Mouse (Mus musculus) limb, embryonic 14.5 days (tissue): Measurements from ENCODE around the gene Lpcat3. TPM values are rescaled to one million over a fixed set of nuclear protein-coding genes. Genes with fewer than 3 reads are reported as not detected.
A peak's percentile ranks its signal among the peaks of the same experiment; 100 is the strongest.

Experiments
- ATAC-seq: fragments of 200-750 bp; cut with Nextera tagmentation; 2 replicates; pipeline ENCODE4 v1.8.0; 2017; ENCODE audit warnings: low read depth, moderate number of reproducible peaks, moderate TSS enrichment; ENCODE audit not compliant: low FRiP score
- DNase-seq: peaks from one replicate; pipeline ENCODE4 v3.0.0-alpha.2; 2015; ENCODE audit warnings: low spot score
- H3K27ac ChIP-seq: fragments of 300-500 bp; sonication (generic); replicated peaks from 2 replicates; pipeline ENCODE4 v1.5.1; 2014; ENCODE audit warnings: low read depth, mild to moderate bottlenecking, low read length, moderate library complexity, mixed read lengths
- H3K27me3 ChIP-seq: fragments of 300-500 bp; sonication (generic); 2 replicates; pipeline ENCODE4 v1.6.1; 2014; ENCODE audit warnings: low read length, mixed read lengths; ENCODE audit not compliant: control insufficient read depth, insufficient read depth
- H3K36me3 ChIP-seq: fragments of 300-500 bp; sonication (generic); 2 replicates; pipeline ENCODE4 v1.6.1; 2014; ENCODE audit warnings: mild to moderate bottlenecking, low read length, moderate library complexity, mixed read lengths; ENCODE audit not compliant: control insufficient read depth, insufficient read depth
- H3K4me1 ChIP-seq: fragments of 300-500 bp; sonication (generic); 2 replicates; pipeline ENCODE4 v1.6.1; 2014; ENCODE audit warnings: antibody characterized with exemption, low read length, mixed read lengths; ENCODE audit not compliant: control insufficient read depth, insufficient read depth
- H3K4me2 ChIP-seq: fragments of 300-500 bp; sonication (generic); replicated peaks from 2 replicates; pipeline ENCODE4 v1.6.1; 2014; ENCODE audit warnings: low read depth, mild to moderate bottlenecking, low read length, moderate library complexity; ENCODE audit not compliant: severe bottlenecking
- H3K4me3 ChIP-seq: fragments of 300-500 bp; sonication (generic); replicated peaks from 2 replicates; pipeline ENCODE4 v1.5.1; 2014; ENCODE audit warnings: low read length
- H3K9ac ChIP-seq: fragments of 300-500 bp; sonication (generic); 2 replicates; pipeline ENCODE4 v1.6.1; 2014; ENCODE audit warnings: mild to moderate bottlenecking, low read depth, low read length, moderate library complexity; ENCODE audit not compliant: severe bottlenecking
- H3K9me3 ChIP-seq: fragments of 300-500 bp; sonication (generic); 2 replicates; pipeline ENCODE4 v1.6.1; 2016; ENCODE audit warnings: low read length; ENCODE audit not compliant: control insufficient read depth
- POLR2A ChIP-seq: fragments of 200-500 bp; IDR thresholded peaks from 2 replicates; pipeline ENCODE4 v1.8.0; 2012; ENCODE audit warnings: inconsistent platforms, mild to moderate bottlenecking, moderate library complexity, borderline replicate concordance; ENCODE audit not compliant: insufficient read depth, insufficient read length; ENCODE audit errors: extremely low read depth
- WGBS: fragments of 180-500 bp; shearing (Covaris S2); extraction: QIAGEN DNeasy Blood & Tissue Kit; methylation state at CpG from one replicate; pipeline ENCODE4 v1.1.7; 2014; 5-methylcytosine and 5-hydroxymethylcytosine counted together
- polyA plus RNA-seq, 2 experiments: library from polyadenylated mRNA; depleted of rRNA in 1 of 2; stranded (reverse) in 1 of 2; unstranded in 1 of 2; fragments of >200 nt; fragmentation: Nextera tagmentation in 1 of 2; extraction: Ambion mirVana in 1 of 2; gene quantifications; 2 replicates each; pipeline versions ENCODE4 v1.2.1 to v1.2.3; 2012 to 2014

Lpcat3 gene
- polyA plus RNA-seq, 2 experiments, result 49.3 to 80.8 TPM

- TF ChIP-seq POLR2A, result no peak
- H3K4me1 ChIP-seq, result peaks cover 9% of the 10 kb centered on the region
- H3K4me3 ChIP-seq, result no peak overlapping the region
- ATAC-seq, result no peak
- no peak overlapping the region for H3K4me2 ChIP-seq
- H3K9me3 ChIP-seq, result no peaks in the 10 kb centered on the region
- H3K36me3 ChIP-seq, result peaks cover 45% of the 10 kb centered on the region
- H3K9ac ChIP-seq, result no peak overlapping the region
- no peak overlapping the region for H3K27ac ChIP-seq
- no peaks in the 10 kb centered on the region for H3K27me3 ChIP-seq
- peak; percentile 65 for DNase-seq
- 60% methylated on average over 20 of the region's 20 CpGs for WGBS
These were observed 54.1 kb downstream of the Lpcat3 start for GRCm38 (mm10) chr6:124716864-124717490.

GRCm38 (mm10) chr6:124717968-124718367 is 55.1 kb downstream of the Lpcat3 start:
- peaks cover 7% of the 10 kb centered on the region for H3K4me1 ChIP-seq
- WGBS, result 68% methylated on average over 13 of the region's 13 CpGs
- peak overlapping the region; percentile 22 for H3K4me3 ChIP-seq
- no peak for ATAC-seq
- H3K36me3 ChIP-seq, result peaks cover 45% of the 10 kb centered on the region
- 0 out of 2 replicates have a peak overlapping the region, but pooled peaks have one; percentile 25 for H3K4me2 ChIP-seq
- TF ChIP-seq POLR2A, result no peak
- no peak overlapping the region for H3K27ac ChIP-seq
- no peak overlapping the region for H3K9ac ChIP-seq
- DNase-seq, result no peak
- no peaks in the 10 kb centered on the region for H3K9me3 ChIP-seq
- no peaks in the 10 kb centered on the region for H3K27me3 ChIP-seq

GRCm38 (mm10) chr6:124718703-124719102 is 55.9 kb downstream of the Lpcat3 start:
- H3K36me3 ChIP-seq, result peaks cover 40% of the 10 kb centered on the region
- no peaks in the 10 kb centered on the region for H3K27me3 ChIP-seq
- H3K4me1 ChIP-seq, result no peaks in the 10 kb centered on the region; the same call in 1 of the 2 replicates
- TF ChIP-seq POLR2A, result no peak
- no peak for DNase-seq
- H3K27ac ChIP-seq, result no peak overlapping the region
- no peak for ATAC-seq
- no peaks in the 10 kb centered on the region for H3K9me3 ChIP-seq
- no peak overlapping the region for H3K9ac ChIP-seq
- 60% methylated on average over 15 of the region's 16 CpGs for WGBS
- peak overlapping the region; percentile 22 for H3K4me3 ChIP-seq
- 0 out of 2 replicates have a peak overlapping the region, but pooled peaks have one; percentile 6 for H3K4me2 ChIP-seq

- H3K36me3 ChIP-seq, result peaks cover 33% of the 10 kb centered on the region
- DNase-seq (no peak), ATAC-seq (no peak)
- H3K9ac ChIP-seq, result no peak overlapping the region
- H3K4me3 ChIP-seq, result peak overlapping the region; percentile 22; the same call in 1 of the 2 replicates
- WGBS, result 68% methylated on average over 6 of the region's 7 CpGs
- no peaks in the 10 kb centered on the region for H3K27me3 ChIP-seq
- H3K4me1 ChIP-seq, result no peaks in the 10 kb centered on the region
- H3K27ac ChIP-seq, result no peak overlapping the region
- peak overlapping the region; percentile 6; the same call in 1 of the 2 replicates for H3K4me2 ChIP-seq
- TF ChIP-seq POLR2A, result no peak
- no peaks in the 10 kb centered on the region for H3K9me3 ChIP-seq
These were observed 56.6 kb downstream of the Lpcat3 start for GRCm38 (mm10) chr6:124719354-124719978.

DNA sequence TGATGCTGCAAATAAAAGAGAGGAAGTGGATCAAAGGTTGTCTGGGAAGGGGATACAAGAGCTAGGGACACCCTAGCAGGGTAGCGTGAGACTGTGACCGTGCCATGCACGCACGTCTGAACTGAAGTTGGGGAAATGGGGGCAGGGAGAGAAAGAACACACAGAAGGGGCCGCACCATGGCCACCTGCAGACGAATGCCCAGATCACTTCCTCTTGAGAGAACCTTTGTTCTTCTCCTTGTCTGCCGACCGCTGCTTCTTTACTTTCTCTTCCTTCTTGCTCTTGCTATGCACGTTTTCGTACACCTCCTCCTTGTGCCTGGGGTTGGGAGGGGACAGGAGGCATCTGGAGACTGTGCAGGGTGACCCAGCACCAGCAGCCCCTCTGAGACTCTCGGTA is 58.1 kb downstream of the Lpcat3 start:
- WGBS, result 60% methylated on average over 11 of the region's 11 CpGs
- no peak overlapping the region for H3K4me2 ChIP-seq
- no peak for DNase-seq
- no peaks in the 10 kb centered on the region for H3K9me3 ChIP-seq
- no peak for TF ChIP-seq POLR2A
- no peak overlapping the region for H3K4me3 ChIP-seq
- H3K9ac ChIP-seq, result no peak overlapping the region
- H3K36me3 ChIP-seq, result peaks cover 18% of the 10 kb centered on the region
- no peaks in the 10 kb centered on the region for H3K27me3 ChIP-seq
- H3K27ac ChIP-seq, result no peak overlapping the region
- no peaks in the 10 kb centered on the region for H3K4me1 ChIP-seq
- no peak for ATAC-seq
